Mouse (Mus musculus): Measurements from ENCODE around the gene Olfr70. TPM values are rescaled to one million over a fixed set of nuclear protein-coding genes. Genes with fewer than 3 reads are reported as not detected.
A peak's percentile ranks its signal among the peaks of the same experiment; 100 is the strongest.

Olfr70 gene
- total RNA-seq, 2 experiments from 2014 or later, result not detected

DNA sequence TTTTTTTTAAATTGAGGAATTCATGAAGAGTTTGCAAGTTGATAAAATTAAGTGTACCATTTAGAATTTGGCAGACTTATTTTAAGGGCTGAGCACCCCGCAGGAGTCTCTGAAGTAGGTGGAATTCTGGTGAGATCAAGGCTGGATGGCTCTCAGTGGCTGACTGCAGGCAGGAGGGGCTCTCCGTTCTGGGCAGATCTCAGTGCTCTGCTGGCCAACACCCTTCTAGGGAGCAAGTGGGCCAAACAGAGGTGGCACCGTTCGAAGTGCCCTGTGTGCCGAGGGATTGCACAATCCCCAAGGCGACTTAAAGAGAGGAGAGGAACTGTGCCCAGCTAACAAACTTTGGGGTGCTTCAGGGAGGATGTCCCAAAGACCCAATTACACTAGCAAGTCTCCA is 9.3 kb upstream of the Olfr70 start, which contains the start of gene Olfr71:
Olfr71 (minus strand) TSS at position 387 of the 400 bp plus-strand sequence.
- DNase-seq, result no peak

DNA sequence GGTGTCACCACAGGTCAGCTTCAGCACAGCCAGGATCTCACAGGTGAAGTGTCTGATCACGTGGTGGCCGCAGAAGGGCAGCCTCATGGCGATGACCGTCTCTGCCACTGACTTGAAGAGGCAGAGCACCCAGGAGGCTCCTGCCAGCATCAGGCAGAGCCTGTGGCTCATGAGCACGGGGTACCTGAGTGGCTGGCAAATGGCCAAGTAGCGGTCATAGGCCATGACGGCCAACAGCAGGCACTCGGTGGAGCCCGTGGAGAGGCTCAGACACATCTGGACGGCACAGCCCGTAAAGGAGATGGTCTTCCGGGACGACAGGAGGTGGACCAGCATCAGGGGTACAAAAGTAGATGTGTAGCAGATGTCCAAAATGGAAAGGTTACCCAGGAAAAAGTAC is 5.4 kb upstream of the Olfr70 start:
- DNase-seq, result no peak

DNA sequence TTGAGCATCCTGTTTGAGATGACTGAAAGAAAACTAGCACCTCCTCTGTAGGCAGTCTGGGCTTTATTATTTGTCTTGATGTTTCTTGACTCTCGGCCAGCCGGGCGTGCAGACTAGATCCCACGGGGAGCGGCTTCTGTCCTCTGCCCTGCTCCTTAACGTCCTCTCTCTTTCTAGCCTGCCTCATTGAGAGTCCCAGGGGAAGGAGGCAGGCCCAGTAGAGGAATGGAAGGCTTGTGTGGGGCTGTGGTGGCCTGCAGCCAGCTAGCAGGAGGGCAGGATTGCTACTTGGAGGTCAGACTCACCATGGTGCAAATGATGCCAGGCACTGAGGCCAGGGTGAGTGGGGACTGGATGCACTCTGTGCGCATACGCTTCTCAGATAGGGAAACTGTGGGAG is 3.2 kb upstream of the Olfr70 start:
- DNase-seq, result no peak

DNA sequence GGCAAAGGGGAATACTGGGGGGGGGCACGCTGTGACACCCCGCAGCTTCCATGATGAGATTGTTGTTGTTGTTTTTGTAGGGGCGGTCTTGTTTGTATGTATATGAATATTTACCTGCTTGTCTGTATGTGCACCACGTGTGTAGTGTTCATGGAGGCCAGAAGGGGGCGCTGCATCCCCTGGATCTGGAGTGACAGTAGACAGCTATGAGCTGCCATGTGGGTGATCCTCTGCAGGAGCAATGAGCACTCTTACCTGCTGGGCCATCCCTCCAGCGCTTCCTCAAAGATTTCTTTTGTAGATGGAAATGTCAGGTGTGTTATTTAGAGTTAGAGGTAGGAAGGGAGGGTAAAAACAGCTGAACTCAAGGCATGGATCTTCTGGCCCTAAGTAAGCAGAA is 2.8 kb upstream of the Olfr70 start:
- no peak for DNase-seq

DNA sequence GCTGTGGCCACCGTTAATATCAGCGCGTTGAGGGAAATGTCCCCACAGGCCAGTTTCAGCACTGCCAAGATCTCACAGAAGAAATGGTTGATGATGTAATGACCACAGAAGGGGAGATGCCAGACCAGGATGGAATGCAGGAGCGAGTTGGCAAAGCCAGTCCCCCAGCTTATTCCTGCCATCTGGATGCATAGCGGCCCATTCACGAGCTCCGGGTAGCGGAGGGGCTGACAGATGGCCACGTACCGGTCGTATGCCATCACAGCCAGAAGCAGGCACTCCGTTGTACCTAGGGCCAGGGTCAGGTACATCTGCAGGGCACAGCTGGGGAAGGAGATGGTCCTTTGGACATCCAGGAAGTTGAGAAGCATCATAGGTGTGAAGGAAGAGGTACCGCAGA is 4.0 kb downstream of the Olfr70 start:
- no peak for DNase-seq

DNA sequence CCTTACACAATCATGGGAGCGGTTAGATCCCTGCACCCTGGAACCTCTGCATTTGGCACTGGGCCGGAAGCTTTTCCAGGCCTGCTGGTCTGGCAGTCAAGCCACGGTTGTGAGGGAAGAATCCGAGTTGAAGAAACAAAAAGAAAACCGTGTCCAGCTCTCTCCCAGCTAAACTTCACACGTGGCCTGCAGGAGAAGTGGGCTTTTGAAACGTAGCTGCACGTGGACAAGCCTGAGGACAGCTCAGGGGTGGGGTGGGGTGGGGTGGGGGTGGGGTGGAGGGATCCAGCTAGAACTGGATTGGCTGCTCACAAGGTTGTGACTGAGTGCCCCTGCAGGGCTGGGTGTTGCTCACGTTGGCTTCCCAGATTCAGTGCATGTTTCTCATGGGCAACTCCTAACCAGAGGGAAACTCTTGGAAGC is 5.3 kb downstream of the Olfr70 start:
- DNase-seq, result no peak

DNA sequence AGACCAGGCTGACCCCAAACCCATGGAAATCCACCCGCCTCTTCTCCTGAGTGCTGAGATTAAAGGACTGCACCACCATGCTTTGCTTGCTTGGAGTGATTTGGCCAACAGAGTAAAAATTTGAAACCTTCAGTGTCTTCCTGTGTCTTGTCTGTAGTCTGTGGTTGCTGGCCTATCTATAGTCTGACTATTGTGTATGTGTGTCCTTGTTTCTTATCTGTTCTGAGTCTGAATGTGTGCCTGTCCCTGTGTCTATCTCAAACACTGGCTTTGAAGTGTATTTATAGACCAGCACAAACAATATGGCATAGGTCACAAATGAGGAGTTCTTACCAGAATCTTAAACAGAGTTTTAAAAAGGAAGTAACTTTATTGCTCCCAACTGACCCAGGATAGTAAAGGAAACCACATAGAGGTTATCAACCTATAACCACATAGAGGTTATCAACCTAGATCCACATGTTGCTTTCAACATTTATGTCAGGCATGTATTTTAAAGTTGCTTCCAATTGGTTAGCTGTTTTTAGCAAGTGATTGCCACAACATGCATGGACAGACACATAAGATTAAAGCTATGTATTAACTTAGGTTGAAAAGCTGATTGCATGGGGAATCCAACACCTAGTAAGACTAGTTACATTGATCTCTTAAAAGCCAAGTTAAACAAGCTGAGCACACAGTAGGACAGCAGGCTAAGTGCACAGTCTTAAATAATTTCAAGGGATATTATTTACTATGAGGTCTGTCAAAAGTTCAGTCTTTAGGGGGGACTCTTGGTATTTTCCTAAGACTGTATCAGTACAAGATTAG is 6.0 kb downstream of the Olfr70 start:
- no peak for DNase-seq

DNA sequence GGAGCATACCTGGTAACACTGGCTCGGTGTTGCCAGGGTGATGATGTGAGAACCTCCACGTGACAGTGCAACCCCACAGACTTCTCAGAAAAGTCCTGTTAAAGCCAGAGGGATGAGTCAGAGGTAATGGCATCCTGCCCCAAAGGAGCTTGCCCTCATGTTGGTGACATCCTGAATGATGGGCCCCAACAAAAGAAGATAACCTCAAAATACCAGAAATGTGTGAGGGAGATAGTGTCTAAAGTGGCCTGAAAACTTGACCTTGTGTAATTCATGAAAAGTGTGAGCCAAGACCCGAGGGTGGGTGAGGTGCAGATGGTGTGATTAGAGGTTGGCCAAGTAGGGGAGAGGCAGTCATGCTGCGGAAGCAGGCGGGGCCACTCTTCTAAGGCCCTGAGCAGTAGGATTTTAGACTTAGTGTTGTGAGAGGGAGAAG is 6.8 kb downstream of the Olfr70 start:
- DNase-seq, result no peak

DNA sequence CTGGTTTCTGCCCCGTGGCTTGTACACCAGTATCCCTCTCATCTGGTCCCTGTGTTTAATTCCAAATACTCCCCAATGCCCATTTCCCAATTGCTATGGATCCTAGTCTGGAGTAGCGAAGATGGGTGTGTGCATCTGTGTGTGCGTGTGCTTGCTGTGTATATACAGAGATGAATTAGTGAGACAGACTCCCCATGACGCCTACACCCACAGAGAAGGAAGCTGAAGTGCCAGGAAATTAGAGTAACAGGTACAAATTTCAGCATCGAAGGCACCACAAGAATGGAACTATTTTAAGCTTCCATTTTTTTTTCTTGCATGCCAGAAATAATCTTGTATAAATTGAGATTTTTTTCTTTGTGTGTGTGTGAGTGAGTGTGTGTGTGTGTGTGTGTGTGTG is 9.6 kb downstream of the Olfr70 start:
- DNase-seq, result no peak

DNA sequence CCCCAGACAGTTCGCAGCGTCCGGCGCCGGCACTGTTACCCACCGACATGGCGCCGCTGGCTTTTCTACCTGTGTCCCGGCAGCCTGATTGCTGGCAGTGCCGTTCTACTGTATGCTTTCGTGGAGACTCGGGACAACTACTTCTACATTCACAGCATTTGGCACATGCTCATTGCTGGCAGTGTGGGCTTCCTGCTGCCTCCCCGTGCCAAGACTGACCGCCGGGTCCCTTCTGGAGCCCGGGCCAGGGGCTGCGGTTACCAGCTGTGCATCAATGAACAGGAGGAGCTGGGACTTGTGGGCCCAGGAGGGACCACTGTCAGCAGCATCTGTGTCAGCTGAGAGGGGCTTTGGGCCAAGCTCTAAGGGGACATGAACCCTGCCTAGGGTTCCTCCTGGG is 10.6 kb downstream of the Olfr70 start:
- DNase-seq, result no peak

DNA sequence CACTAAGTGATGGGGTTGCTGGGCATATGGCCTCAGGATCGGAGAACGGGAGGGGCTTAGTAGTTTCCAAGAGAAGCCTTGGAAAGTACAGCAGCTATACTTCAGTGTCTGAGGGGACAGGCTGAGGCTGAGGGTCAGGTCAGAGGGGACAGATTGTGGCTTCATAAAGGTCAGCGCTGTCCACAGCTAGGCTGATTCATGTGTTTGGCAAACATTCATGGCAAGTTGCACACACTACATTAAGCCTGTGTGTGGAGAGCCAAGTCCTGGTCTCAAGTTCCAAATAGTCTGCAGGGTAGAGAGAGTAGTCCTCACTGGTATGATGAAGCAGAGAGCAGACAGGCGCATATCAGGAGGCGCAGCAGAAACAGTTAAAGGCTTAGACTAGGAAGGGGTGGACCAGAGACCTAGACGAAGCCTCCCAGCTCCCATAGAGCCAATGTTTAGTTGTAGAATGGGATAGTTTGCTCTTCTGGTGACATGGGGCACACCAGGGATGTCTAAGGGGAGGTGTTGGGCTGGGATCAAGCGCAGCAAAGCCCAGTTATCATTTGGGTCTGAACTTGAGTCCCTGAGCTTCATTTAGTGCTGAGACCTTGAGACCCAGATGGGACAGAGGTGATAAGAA is 21.1 kb downstream of the Olfr70 start:
- no peak for DNase-seq

DNA sequence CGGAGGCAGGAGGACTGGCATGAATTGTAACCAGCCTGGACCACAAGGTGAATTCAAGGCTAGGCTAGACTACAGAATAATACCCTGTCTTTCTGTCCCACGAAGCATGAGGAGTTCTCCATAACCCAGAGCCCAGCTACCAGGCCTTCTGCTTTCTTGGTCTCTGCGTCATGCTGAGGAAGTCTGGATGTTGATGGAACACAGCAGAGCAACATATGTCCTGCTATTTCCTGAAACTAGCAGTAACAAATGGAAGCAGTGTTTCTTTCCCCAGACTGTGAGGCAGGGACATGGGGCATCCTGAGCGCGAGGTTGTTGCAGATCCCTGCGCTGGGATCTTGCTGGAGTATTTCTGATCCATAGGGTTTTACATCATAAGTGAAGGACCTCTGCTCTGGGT is 22.1 kb downstream of the Olfr70 start:
- DNase-seq, result peak in 1 of 2 experiments; percentile 33

DNA sequence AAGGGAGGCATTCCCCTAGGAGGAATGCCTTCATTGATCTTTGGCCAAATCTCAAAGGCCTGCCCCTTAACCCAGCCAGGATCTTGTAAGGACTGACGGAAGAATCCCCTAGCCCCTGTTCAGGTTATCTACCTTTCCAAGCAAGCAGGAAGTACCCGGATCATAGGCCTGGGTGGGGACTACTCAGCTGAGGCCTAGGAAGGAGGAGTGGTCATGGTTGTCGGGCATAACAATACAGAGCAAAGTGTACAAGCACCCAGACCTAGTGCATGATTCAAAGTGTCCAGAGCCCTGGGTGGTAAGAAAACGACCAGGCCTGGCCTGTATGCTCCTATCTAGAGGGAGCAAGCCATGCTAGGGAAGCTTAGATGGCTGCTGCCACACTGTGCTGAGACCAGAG is 25.0 kb downstream of the Olfr70 start:
- DNase-seq, result no peak

DNA sequence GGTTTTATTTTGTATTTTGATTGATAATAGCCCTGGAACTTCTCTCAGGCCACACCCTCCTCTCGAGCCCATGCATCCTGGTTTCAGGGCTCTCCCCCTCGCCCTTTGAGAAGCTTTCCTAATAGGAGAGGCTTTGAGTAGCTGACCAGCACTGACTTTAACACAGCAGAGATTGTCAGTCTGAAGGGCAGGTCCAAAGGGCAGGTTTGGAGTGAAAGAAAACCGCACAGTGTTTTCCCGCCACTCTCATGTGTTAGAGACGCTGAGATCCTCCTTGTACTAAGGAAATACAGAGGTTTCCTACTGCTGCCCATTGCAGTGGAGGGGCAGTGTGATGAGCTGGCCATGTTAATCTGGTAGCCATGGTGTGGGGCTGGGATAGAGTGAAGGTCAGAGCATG is 25.6 kb downstream of the Olfr70 start:
- no peak for DNase-seq

DNA sequence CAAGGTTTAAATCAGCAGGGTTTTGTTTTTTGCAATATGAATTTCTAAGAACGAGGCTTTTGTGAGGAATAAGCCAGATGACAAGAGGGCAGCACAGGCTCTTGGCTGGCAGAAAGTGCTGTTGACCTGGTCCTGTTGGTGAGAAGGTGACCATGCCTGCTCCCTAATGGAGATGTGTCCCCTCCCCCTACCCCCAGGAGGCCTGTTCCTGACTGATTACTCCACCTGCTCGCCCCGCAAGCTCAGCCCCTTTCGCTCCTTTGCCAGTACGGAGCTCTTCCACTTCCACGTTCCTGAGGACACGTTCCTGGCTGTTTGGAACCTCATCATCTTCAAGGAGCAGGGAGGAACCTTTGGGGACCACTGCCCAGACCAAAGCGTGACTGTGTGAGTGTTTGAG is 26.9 kb downstream of the Olfr70 start:
- no peak for DNase-seq

DNA sequence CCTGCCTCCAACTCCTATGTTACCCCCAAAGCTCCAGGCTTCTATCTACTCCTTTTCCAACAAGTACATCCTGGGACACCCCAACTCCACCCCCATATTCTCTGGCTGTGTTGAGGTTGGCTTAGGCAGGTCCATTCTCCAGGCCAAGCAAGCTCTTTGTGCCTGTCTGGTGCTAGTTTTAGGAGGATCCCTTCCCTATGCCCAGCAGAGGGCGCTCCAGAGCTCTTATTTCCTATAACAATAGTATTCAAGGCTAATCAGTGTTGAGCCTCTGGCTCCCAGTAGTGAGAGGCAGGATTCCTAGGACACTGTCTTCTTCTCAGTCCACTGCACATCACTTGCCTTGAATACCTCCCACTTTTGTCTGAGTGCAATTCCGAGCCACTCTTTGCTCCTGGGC is 28.5 kb downstream of the Olfr70 start:
- peak; percentile 78 to 79 for DNase-seq

DNA sequence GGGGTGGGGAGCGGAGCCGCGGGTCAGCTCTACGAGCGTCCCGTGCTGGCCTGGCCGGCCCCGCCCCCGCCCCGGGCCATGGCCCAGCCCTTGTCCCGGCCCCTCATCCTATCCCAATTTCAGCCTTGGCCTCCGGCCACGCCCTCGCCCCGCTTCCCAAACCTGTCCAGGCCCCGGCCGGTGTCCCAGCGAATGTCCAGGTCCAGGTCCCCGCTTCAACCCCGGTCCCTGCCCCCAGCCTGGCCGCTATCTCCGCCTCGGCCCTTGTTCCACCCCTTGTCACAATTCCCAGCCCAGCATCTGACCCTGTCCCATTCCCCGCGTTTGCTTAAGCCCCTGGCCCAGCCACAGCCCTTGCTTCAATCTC is 31.2 kb downstream of the Olfr70 start:
- DNase-seq, result peak in 1 of 2 experiments; percentile 54

DNA sequence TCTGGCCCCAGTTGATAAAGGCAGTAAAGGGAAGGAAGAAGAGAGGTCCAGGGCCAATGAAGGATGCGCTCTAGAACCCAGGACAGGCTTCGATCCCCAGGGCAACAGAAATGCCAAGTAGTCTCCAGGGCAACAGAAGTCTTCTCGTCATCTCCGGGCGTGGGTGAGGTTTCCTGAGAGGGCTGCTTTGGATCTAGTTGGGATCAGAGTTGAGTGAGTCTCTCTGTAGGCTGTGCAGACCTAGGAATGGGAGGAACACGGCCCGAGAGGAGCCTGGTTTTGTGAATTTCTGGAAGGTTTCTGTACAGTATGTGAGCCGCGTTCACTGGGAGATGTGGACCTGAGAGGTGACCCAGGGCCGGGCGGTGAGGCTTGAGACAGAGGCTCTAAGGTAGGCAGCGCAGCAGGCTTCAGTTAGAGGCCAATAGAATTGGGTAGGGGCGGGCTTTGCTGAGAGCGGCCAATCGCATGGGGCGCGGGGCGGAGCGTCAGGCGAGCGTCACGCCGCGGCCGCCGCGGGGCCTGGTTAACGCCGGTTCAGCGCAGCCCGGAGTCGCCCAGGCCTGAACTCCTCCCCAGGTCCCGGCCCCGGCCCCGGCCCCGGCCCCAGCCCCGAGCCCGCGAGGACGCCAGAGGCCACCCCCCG is 31.7 kb downstream of the Olfr70 start, which contains the start of the genes Tmem8b and Fam221b:
Tmem8b (plus strand) TSS at position 190 of the 646 bp plus-strand sequence.
Fam221b (minus strand) TSS at position 364 of the 646 bp plus-strand sequence.
- peak; percentile 88 for DNase-seq

DNA sequence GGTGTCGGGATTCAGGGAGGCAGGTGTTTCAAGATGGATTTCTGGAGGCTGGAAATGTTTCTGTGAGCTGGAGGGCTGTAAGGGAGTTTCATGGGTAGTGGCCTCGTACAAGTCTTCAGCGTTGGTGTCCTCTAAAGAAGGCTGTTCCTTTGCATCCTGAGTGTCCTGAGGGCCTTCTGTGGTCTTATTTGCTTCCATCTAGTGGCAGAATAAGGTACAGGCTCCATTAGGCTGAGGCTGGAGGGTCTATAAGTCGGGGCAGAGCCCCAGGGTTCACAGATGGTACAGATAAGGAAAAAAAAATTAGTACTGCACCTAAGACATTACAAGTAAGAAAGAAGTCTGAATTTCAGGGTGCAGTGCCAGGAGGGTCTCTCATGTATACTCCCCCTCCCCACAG is 34.2 kb downstream of the Olfr70 start:
- no peak for DNase-seq

DNA sequence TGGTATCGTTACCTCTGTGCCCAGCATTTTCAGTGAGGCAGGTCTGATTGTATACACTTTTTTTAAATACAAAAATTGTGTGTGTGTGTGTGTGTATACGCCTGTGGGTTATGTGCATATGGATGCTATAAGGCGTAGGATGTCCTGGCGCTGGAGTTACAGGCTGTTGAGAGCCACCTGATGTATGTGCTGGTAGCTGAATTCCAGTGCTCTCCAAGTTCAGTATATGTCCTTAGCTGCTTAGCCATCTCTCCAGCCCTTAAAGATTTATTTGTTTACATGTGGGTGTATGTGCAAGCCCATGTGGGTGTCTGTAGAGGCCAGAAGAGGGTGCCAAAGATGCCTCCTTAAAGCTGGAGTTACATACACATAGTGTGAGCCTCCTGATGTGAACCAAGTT is 43.5 kb downstream of the Olfr70 start:
- no peak for DNase-seq

DNA sequence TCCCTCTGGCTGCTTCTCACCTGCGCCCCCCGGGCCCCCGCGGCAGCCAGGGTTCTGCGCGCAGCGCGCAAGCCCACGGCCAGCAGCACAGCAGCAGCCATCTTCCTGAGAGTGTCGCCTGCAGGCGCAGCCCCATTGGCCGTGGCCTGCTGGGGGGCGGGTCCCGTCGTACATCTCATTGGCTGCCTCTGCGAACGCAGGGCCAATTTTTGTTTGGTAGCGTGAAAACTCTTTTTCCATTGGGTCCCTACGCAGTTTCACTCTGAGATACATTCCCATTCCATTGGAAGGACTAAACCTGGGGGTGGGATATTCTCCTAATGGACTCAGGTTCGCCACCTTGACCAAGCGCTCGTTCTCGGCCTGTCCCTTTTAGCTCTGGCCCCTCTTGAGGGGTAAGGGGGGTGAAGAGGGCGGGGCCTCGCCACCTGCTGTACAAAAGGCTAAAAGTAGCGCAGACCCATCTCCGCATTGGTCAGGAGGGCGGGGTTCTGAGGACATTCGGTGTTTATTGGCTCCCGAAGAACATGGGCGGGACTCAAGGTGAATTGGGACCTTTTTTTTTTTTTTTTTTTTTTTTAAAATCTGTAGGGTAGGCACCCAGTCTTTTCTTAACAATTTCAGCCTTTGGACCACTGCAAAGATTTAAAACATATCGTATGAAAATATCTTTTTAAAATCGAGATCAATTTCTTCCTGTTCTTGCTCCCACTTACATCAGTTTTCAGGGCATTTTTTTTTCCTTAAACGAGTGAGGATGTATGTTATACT is 44.1 kb downstream of the Olfr70 start, which contains the start of gene Hint2:
Hint2 (minus strand) TSS at position 128 of the 771 bp plus-strand sequence.
- peak; percentile 93 to 94 for DNase-seq

DNA sequence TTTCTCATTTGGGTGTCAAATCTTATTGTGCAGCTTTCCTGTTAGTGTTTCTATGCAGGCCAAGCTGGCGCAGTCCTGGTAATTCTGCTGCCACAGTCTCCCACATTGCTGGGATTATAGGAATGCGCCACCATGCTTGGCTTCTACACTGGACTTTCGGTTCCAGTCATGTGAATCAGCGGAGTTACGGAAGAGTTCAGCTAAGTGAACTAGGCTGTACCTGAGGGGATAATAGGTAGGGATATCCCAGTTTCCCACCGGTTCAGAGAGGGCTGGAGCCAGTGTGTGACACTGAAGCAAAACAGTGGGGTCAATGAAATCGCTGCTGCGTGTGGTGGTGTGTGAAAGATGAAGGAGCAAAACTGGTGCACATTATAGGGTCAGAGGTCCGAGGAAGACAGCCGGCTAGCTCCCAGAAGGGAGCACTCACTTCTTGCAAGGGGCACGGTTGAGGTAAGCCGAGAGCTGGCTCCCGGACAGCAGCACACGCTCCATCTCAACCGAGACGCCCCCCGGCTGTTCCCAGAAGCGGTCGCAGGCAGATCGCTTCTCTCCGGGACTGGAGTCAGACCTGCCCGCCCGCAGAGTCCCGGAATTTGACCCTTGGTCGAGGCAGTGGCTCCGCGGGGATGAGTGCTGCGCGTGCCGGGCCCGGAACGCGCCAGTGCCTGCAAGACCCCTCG is 44.8 kb downstream of the Olfr70 start:
- peak in 1 of 2 experiments; percentile 21 for DNase-seq

All from layer of hippocampus, postnatal 36 days (tissue).